Mouse (Mus musculus): ENCODE results near the gene Gm14151.
"Not testable (repeated sequence)": the region's sequence is repeated elsewhere in the genome, so short reads cannot be mapped to it uniquely, and the experiment has no call there.

Gene Gm14151

DNA sequence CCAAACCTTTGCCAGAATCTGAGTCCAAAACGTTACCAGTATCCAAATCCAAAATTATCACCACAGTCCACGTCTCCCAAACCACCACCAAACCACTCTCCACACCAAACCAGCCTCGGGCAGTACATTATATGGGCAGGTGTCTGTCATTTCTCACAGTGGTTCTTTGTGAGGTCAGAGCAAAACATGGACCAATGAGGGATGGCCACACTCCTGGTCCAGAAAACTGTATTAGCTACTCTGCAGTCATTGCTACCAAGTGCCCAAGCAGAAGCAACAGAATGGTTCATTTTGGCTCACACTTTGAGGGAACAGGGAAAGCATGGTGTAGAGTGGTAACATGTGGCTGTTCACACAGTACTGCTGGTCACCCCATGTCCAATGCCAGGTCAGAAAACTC is at the start of gene Gm14151:
Gene Gm14151 (minus strand): TSS at position 101 of the 400 bp plus-strand sequence.
- not testable (repeated sequence) for DNase-seq (ENCODE audit: low spot score in 2 of 2)

- DNase-seq (ENCODE audit: low spot score in 2 of 2), result not testable (repeated sequence)
Observed at GRCm38 (mm10) chr2:151097945-151098344, 5.8 kb upstream of the Gm14151 start, which contains the start of gene Gm14147. Gene Gm14147 (plus strand): TSS chr2:151098245.

DNA sequence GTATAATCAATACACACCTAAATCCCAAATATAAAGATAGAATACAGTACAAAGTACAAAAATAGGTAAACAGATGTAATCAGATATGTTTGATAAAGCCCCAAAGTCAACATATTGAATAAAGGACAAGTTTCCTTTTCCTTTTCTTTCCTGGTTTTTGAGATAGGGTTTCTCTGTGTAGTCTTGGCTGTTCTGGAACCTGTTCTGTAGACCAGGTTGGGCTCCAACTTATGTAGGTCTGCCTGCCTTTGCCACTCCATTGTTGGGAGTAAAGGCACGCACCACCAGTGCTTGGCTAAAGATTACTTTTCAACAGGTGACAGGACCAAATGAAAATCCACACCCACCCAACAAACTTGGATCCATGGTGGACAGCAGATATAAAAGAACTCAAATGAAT is 35.5 kb downstream of the Gm14151 start:
- DNase-seq (ENCODE audit: low spot score in 2 of 2), result no peak

GRCm38 (mm10) chr2:151040411-151040810 is 51.7 kb downstream of the Gm14151 start:
- DNase-seq (ENCODE audit: low spot score in 2 of 2), result no peak

- peak in 1 of 2 experiments; percentile 23 for DNase-seq (ENCODE audit: low spot score in 2 of 2)
Observed at GRCm38 (mm10) chr2:151039726-151040125, 52.4 kb downstream of the Gm14151 start.

GRCm38 (mm10) chr2:151039232-151039695 is 52.9 kb downstream of the Gm14151 start, which contains the start of the genes Ninl and Nanp:
Gene Ninl (minus strand): TSS chr2:151039382.
Gene Nanp (minus strand): TSS chr2:151039398.
- DNase-seq (ENCODE audit: low spot score in 2 of 2), result peak; percentile 94 to 97

DNA sequence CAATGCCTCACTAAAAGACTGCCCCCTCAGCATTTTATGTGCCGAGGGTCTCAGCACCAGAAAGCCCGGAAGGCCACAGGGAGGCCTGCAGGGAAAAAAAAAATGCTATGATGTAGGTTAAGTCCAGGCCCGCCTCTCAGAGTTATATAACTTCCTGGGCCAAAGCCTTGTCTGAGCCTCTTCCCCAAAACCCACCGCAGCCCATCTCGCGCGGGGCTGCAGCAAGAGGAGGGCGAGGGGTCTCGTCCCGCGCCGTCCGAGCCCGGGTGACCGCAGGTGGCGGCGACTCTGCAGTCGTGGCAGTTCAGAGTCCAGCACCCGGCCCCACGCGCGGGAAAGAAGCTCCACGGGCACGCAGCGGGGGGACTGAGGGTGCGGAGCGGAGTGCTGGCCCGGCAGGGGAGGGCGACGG is 53.3 kb downstream of the Gm14151 start:
- no peak for DNase-seq (ENCODE audit: low spot score in 2 of 2)

DNA sequence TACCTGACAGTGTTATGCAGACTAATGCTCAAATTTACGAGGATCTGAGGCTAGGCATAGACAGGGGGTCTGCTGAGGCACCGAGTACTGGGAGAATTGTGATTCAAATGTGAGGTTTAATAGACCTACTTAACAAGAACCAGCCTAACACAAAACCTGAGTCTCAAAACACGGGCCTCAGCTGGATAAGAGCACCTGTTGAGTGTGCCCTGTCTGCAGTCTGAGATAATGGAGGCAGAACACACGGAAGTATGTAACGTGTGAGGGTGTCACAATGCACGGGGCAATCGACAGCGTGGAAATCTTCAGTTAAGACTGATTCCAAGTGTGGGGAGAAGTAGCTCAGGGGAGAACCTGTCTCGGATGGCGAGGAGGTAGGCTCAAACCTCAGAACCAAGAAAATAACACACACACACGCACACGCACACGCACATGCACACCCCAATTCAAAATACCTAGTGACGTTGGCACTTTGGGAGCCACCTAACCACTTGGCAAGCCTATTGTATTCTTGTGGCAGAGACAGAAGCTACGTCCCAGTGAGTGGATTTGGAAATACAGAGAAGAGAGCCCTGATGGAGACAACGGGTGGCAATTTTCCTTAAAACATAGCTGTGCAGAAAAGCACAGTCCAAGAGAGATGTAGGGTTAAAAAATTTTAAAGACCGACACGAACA is 54.1 kb downstream of the Gm14151 start:
- peak; percentile 51 to 73 for DNase-seq (ENCODE audit: low spot score in 2 of 2)

- DNase-seq (ENCODE audit: low spot score in 2 of 2), result no peak
Observed at GRCm38 (mm10) chr2:151037292-151037691, 54.9 kb downstream of the Gm14151 start.

Data from spleen, postnatal 4 days (tissue).